Mouse (Mus musculus): ENCODE data around the gene D630003M21Rik.
A peak's percentile ranks its signal among the peaks of the same experiment; 100 is the strongest.

D630003M21Rik gene

DNA sequence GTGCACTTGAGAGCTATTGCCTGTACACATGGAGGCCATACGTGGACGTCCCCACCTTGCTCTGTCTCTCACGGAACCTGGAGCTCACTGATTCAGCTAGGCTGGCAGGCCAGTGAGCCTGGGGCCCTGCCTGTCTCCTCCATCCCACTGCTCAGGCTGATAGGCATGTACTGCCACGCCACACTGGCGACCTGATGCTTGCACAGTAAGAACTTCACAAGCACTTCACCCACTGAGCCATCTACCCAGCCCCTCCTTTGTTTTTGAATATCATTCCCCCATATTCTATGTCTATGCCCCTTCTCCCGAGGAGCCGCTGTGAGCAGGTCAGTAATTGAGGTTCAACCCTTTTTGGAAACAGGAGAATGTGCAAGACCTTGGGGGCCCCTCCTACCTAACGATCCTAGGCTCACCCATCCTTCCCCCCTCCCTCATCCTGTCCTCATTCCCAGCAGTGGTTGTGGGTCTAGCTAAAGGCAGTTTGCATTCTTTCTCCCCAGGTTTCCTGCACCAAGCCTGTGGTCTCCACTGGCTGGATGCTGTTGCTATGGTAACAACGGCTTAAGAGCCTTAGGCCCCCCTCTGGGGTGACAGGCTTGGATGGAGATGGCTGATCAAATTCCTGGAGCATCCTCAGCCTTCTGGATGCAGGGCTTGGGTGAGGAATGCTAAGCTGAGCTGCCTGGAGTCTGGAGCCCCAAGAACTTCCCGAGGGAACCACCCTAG is 35.2 kb downstream of the D630003M21Rik start:
- no peak for DNase-seq

DNA sequence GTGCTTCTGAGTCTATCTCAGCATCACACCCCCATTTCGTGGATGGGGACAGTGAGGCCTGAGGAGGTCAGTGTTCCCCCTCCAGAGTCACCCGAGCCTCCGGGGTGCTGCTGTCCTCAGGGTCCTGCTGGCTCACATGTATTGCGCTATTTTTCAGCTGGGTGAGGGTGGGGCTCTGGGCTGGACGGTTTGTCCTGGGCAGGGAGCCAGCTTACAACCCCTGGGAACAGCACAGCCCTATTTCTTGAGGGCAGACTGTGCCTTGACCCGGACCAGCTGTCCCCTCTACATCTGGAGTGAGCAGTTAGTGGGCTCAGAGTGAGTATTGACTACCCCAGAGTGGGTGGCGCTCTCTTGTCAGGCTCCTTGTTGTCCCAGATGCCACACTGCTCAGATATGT is 37.9 kb downstream of the D630003M21Rik start:
- DNase-seq, result no peak

DNA sequence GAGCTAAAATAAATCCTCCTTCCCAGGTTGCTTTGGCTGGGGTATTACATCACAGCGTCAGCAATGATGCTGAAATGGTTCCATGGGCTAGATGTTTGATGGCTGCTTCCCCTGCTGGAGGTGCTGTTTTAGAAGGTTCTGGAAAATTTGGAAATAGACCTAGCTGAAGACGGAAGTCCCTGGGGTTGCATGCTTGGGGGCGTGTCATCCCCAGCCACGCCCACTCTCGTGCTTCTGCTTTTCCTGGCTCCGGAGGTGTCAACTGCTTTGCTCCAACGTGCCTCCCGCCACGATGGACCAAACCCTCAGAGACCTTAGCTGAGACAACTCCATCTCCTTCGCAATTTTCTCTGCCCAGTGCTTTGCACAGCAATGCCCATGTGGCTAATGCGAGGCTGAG is 39.6 kb downstream of the D630003M21Rik start:
- DNase-seq, result no peak

DNA sequence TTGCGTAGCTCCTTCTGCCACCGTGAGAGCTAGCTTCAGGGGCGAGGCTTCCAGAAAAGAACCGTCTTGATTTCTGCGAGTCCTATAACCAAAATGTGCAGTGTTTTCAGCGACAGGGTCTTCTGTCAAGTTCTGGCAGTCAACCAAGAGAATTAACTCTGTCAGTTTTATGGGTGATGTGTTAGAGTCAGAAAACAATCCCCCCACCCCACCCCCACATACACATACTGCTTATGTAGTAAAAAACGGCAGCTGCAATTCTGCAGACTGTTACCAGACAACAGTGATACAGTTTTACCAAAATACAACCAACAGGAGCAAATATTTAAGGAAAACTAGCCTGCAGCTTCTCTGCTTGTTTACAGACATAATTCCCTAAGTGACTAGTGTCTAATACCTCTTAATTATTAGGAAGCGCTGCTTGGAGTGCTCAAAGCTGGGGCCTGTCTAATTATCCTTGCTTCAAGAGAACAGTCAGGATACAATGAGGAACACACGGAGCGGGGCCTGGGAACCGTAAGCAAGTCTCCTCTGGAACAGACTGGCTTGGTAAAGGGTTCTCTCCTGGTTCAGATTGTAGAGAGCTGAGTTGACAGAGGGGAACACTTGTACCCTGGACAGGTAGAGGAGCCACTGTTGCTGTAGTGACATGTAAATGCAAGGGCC is 42.7 kb downstream of the D630003M21Rik start:
- DNase-seq, result no peak

DNA sequence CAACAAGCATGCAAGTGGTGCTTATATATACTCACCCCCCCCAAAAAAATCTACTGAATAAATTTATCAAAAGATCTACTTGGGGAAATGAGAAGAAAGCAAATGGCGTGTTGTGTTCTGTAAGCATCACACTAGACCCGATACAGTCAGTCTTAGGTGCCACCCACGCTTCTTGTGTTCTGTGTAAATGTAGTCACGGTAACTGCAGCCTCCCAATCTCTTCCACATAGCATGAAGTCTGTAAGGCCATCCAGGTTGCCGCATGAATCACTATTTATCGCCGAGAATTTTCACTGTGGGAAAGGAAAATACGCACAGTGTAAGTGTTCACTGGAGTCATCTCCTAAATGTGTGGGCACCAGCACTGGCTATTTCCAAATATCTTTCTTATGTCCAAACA is 45.8 kb downstream of the D630003M21Rik start:
- DNase-seq, result no peak

DNA sequence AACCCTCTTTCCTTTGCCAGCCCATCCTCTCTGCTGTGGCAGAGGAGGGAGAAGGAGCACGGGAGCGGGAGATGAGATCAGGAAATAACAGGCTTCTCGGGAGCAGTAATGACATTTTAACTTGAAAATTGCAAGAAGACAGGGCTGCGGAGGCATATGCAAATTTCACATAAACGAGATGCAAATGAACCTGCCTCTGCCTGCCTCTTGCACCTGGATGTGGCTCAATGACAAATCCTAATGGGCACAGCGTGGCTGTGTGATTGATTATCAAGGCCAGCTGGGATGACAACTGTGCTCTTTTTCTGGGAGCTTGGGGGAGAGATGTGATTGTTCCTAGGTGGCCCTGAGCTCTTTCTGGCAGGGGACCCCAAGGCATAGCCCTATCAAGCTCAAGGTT is 47.1 kb downstream of the D630003M21Rik start:
- no peak for DNase-seq

DNA sequence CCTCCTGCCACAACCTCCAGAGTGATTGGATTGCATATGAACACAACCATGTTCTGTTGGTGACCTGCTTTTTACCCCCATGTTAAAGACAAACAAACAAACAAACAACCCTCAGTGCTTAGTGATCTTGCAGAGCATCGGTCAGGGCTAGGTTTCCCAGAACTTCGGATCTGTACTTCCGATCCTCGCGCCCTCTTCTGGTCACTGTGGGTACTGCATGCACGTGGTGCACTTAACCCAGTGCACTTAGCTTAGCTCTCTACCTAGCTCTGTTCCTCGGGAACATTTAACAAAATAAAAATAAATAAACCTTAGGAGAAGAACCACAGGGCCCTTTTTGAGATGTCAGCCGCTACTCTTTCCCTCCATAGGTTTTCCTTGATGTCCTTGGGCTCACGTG is 48.2 kb downstream of the D630003M21Rik start:
- DNase-seq, result peak; percentile 77 to 78

DNA sequence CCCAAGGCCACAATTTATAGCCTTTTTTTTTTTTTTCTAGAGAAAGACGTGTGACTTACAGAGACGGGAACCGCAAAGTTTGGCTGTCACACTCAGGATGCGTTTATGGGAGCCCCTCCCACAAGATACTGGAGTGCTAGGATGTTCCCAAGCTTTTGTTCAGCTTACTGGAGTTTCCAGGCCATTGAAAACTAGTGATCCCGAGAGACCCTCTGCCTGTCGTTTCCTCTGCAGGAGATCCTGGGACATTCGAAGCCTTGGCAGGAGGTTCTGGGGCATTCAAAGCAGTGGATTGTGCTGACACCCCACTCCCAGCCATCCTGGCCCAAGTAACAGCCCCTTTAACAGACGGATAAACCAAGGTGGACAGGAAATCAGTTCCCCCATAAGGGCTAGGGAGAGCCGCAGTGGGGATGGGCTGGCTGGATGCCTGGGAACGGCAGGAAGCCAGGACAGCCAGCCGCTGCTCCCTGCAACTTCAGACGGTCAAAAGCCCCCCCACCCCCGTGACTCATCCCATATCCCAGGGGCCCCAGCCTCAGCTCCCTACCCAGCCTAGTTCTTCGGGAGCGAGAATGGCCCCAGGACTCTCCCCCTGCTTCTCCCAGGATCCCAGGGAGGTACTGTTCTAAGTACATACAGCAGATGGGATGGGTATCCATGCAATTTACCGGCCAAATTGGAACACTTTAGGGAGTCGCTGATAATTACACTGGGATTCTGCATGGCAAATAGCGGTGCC is 49.5 kb downstream of the D630003M21Rik start:
- no peak for DNase-seq

DNA sequence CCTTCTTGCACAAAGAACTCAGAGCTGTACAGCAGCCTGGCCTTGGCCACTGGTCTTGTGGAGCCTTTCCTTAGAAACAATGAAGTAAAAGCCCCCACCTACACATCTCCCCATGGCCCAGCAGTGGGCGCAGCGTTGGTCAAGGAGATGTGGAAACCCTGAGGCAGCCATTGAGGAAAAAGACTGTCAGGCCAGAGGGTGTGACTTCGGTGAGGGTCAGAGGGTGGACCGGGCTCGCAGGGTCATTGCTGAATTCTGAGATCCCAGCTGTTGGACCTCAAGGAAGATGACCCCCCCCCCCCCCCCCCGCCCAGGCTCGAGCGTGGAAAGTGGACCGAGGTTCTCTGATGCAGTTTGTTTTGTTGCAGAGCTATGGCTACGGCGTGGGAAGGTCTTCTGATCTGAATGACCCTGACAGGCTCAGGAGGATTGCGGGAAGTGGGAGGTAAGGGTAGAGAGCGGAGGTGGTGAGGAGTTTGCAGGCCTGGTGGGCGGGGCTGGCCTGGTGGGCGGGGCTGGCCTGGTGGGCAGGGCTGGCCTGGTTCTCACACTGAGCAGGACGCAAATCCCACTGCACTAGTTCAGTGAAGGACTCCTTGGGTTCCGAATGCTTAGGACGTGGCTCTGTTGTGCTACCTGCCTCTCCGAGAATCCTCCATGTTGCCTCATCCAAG is 50.2 kb downstream of the D630003M21Rik start:
- DNase-seq, result peak; percentile 86

DNA sequence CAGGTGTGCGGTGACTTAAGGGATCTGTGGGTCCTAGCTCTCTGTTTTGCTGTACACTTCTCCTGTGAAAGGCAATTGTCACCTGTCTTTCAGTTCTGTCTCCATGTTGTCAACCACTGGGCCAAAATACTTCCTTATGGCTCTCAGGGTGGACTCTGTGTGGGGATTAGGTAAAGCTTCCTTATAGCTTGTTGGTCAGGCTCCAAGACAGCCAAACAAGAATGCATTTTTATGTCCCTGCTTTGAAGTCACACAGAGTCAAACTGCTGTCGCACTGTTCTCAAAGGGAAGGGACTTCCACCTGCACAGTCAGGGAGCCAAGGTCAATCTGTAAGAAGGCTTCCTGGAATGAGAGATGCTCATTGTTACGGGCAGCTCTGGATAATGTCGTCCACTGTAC is 50.9 kb downstream of the D630003M21Rik start:
- DNase-seq, result no peak

DNA sequence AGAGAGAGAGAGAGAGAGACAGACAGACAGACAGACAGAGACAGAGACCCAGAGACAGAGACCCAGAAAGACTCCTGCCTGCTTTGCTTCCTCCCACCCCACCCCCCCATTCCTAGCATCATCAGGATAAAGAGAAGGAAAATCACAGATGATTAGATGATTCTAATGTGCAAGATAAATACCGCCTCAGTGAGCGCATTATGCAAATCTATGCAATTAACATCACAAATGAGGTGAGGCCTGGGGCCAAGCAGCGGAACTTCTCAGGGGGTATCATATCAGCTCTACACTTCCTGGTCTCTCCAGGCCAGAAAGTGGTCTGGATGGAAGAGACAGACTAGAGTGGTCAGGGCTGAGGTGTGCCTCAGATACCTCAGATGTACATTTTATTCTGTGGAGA is 51.4 kb downstream of the D630003M21Rik start:
- no peak for DNase-seq

DNA sequence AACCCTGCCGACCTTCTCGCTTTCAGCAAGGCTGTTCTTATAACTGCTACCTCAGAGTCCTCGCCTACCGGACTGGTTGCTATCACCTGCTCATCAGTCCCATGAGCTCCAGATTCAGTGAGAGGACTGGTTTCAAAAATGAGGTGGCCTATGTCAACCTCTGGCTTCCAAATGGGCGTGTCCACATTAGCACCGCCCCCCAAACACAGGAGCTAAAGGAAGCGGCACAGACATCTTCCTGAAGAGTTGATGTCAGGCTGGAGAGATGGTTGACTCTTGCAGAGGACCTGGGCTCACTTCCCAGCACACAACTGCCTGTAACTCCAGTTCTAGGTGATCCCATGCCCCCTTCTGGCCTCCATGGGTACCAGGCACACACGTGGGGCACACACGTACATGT is 52.3 kb downstream of the D630003M21Rik start:
- DNase-seq, result no peak

DNA sequence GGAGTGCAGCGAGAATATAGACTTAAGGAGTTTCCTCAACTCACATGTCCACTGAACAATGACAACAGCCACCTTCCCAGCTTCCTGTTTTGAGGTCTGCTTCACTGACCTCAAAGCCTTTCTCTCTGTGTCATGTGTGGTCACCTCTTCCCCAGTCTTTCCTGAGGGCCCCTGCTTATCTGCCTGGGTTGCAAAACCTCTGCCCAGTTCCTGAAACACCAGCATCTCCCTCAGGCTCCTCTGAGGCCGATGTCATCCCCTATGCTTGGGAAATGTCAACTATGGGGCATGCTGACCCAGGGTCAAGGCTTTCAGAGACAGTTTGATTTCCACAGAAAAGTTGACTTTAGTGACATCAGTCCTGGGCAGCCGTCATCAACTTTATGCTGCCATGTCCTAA is 53.6 kb downstream of the D630003M21Rik start:
- DNase-seq, result peak; percentile 23 to 31

DNA sequence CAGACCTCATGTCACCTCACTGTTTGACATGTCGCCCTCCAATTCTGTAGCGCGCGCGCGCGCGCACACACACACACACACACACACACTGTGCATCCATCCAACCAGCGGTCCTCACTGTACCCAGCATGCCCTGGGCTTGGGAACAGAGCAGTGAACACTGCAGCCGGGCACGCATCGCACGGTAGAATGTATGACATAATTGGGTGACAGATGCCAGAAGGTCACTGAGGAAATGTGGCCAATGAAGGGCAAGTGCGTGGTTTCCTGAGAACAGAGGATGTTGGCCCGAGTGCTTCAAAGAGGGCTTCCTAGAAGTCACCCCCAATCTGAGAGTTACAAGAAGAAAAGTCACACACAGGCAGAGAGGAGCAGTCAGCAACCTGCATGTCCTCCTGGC is 54.1 kb downstream of the D630003M21Rik start:
- peak; percentile 38 to 43 for DNase-seq

DNA sequence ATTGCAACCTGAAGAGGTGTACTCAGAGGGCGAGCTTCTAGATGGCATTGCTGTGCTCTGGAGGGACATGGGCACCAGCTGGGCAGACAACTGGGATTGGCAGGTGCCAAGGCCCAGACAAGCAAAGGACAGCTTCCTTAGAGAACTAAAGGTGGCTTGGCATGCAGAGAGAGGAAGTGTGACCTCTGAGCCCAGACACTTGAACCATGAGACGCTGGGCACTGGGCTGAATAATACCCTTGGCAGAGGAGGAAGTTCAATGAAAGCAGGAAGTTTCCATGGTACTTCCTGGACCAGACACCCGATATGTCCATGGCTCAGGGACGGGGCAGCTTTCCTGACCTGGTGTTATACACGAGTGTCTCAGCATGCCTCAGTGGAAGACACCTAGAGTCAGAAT is 54.6 kb downstream of the D630003M21Rik start:
- DNase-seq, result peak; percentile 40 to 44

DNA sequence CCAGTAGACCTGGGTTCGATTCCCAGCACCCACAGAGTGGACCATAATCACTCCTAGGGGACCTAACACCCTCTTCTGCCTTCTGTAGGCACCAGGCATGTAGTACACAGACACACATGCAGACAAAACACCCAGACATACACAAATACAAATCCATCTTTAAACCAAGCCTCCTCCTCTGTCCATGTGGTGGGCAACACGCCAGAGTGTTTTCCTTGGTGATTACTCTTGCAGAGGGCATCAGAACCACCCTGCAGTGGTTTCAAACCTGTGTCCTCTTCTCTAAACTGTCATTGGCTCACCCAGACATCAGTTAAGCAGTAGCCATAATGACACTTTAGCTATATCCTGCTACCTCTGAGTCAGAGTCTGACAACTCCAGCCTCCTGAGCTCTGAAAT is 58.6 kb downstream of the D630003M21Rik start:
- DNase-seq, result no peak

DNA sequence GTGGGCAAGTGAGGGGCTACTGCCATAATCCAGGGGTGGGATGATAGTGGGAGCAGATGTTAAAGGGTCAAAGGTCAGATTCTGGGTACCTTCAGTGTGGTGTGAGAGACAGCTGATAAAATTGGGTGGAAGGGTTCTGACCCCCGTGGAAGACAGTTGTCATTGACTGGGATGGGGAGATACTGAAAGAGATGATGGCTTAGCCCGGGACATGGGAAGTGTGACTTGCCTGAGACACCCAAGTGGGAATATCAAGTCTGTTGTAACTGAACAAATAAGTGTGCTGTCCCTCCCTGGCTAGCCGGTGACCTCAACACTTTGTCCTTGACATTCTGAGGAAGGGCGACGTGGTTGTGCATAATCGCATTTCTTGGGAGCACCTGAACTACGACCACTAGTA is 59.3 kb downstream of the D630003M21Rik start:
- no peak for DNase-seq

DNA sequence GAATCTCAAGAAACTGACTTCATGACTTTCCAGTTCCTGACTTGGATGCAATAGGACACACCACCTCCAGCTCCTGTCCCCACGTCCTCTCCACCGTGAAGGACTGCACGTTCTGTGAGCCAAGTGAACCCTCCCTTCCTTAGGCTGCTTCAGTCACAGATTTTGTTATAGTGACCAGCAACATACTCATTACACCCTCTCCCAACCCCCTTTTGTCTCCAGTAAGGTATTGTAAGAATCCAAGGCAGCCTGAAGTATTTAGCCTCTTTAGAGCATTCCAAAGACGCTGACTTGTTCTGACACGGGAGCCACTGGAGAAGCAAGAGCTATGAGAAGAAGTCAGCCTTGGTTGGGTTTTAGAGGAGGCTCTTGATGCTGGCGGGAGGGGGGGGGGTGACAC is 59.7 kb downstream of the D630003M21Rik start:
- no peak for DNase-seq

DNA sequence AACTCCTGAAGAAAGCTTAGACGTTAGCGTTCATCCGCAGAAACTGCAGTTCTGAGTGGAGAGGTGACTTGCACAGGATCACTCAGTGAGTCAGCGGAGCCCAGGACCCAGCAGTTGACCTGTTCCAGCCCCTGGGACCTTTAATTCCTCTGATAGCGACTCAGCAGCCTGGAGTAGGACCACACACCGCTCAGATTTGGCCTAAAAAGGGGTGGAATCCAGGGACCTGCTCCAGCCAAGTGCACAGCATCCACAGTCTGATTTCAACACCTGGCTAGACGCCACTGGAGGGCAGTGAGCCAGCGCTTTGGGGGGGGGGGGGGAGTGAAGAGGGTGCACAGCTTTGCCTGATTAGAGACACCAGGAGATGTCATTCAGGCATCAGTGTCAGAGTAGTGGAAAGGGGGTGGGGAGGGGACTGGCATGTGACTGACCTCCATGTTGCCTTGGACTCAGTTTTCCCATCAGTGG is 60.2 kb downstream of the D630003M21Rik start:
- DNase-seq, result no peak

DNA sequence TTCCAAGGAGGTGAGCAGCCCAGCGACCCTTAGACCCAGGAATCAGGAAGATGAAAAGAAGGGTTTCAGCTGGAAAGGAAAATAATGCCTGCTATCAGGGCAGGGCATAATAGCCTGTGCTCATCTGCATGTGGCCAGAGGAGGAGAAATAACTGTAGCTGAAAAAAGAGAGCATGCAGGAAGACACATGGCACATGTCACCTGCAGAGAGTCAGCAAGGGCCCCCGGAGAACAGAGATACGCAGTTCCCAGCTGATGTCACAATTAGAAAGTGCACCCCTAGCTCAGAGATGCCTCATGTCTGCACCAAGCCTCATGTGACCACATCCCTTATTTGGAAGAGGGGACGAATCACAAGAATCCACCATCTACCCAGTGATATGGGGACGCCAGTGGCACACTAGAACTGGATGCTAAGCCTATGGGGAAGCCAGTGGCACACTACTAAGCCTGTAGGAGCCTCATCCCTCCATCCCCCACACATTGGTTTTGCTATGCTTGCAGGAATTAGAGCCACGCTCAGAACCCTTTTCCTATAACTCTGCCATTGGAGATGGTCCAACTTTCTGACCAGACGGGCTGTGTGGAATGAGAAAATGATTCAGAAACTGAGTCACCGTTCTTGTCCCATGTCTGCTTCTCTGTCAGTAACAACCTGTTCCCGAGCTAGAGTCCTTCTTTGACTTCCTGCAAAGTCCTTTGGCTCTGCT is 61.4 kb downstream of the D630003M21Rik start:
- no peak for DNase-seq

DNA sequence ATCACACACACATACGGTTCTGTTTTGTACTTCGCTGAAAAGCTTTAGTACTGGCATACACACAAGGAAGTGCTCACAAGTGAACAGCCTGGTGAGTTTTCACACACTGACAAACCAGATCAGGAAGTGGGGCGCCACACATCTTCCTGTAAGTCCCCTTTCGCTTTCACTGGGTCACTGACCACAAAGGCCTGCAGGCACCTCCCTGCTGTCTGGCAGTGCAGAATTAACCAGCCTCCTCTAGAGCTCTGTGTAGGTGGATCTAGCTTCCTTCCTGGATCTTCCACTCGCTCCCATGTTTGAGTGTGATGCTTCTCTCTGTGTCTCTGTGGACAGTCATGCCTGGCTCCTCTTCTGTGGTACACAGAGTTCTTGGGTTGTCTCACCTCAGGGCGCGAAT is 62.4 kb downstream of the D630003M21Rik start:
- DNase-seq, result peak; percentile 79 to 81

DNA sequence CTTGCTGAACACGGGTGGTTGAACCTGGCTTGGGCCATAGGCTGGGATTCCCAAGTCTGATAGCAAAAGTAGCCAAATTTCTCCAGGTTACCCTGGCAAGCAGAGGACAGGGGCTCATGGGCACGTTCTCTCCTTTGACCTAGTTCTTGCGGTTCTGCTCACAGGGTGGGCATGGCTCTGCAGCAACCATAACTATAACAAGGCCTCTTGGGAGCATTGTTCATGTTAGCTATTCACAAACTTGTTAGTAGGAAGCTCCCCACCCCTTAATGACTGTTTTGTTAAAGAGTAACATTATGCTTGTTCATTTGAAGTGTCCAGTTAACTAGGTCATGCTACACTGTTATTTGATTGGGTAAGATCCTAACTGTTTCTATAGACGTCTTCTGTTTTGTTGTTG is 63.2 kb downstream of the D630003M21Rik start:
- DNase-seq, result no peak

DNA sequence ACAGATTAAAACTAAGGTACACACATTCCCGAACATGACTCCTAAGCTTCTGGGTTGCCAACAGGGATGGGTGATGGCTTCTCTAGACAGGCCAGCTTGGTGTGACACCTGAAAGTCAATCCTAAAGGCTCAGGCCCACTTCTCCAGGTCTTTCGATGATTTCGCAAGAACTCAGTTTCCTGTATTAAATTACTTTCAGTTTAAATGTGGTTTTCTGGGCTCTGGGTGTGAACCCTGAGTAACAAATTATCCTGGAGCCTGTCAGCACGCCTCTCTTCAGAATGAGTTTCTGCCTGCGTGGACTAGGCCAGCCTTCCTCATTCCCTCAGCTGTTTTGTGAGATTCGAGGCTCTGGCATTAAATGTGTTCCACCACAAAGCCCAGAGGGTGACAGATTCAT is 66.0 kb downstream of the D630003M21Rik start:
- no peak for DNase-seq

Measured in B cell, adult 2 months (primary cell).